Mouse (Mus musculus): ENCODE results near the gene Crot.
"Not testable (repeated sequence)": the region's sequence is repeated elsewhere in the genome, so short reads cannot be mapped to it uniquely, and the experiment has no call there.

Gene Crot

GRCm38 (mm10) chr5:8996686-8997512 lies at the start of gene Crot:
Gene Crot (minus strand): TSS chr5:8997324.
- DNase-seq, result peak; percentile 87 to 93

DNA sequence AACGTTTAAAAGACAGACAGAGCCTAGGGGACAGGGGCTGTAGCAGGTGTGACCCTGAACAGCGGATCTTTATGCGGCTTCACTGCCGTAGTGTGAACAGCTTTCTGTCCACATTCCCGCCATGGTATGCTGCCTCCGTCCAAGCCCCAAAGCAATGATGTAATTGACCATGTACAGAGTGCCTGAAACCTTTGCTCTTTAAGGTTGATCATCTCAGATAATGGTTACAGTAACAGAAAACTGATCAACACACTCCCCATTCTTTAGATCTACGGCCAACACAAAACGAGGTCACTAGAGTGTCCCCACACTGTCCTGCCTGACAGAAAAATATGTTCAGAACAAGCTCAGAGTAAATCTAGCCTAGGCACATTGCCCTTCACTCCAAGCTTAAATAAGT lies 48.8 kb upstream of the Crot start:
- DNase-seq, result no peak

- DNase-seq, result no peak
Measured at GRCm38 (mm10) chr5:9044821-9045220, 47.7 kb upstream of the Crot start.

DNA sequence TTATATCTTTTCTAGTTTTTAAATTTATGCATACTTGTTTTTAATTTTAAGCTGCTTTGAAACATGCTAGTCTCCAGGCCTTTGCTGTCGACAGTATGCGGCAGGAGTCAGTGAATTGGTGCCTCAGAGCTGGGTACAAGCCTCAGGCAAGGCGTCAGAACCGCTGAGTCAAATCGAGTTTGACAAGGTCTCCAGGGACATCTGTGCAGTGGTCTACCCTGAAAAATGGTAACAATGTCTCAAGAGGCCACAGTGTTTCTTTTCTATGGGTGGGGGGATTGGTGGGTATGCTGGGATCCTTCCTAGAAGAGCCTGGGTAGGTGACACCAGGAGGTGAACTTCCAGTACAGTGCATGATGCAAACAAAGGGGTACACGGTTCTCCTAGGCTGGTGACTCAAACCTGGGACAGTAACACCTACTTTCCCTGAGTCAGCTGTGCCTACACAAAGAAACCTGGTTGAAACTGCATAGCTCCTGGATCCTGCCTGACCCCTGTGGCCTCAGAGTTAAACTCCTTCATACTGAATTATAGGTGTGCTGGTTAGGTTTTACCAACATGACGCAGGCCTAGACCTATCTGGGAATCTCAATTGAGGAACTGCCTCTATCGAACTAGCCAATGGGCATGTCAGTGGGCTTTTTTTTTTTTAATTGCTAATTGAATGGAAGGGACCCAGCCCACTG lies 46.6 kb upstream of the Crot start:
- DNase-seq, result no peak

- no peak for DNase-seq
Measured at GRCm38 (mm10) chr5:9042721-9043416, 45.7 kb upstream of the Crot start.

- no peak for DNase-seq
Measured at GRCm38 (mm10) chr5:9040665-9041215, 43.6 kb upstream of the Crot start.

GRCm38 (mm10) chr5:9039978-9040377 lies 42.9 kb upstream of the Crot start:
- no peak for DNase-seq

DNA sequence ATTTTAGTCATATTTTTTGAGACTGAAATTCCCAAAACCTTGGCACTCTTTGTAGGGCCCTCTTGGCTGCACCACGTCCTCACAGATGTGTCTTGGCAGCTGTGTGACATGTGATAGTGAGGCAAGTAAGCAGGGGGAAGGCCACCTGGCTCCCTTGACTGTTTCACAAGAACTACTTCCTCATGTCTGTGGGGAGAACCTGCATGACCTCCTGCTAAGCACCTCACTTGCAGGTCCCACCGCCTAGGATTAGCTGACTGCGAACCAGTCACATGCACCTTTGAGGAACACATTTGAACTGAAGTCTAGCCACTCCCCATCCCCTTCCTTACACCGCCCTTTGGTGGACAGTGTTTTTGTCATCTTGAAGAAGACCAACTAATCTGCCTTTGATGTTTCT lies 40.2 kb upstream of the Crot start:
- peak in 1 of 2 experiments; percentile 21 for DNase-seq

GRCm38 (mm10) chr5:9035457-9035856 lies 38.3 kb upstream of the Crot start:
- no peak for DNase-seq

DNA sequence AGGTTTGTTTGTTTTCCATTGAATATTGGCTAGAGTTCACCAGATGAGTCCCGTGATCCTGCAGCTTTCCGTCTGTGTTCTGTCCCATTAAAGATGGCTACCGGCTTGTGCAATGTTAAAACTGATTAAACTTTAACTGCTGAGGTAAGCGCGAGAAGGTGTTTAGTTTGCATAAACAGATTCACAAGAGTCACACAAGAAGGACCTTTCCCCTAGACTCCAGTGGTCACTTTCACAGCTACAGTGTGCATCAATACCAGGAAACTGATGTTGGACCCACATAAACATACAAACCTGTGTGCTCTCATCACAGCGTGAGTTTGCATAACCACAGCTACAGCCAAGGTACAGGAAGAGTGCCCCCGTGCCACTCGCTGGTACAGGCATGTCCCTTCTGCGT lies 37.4 kb upstream of the Crot start:
- no peak for DNase-seq

DNA sequence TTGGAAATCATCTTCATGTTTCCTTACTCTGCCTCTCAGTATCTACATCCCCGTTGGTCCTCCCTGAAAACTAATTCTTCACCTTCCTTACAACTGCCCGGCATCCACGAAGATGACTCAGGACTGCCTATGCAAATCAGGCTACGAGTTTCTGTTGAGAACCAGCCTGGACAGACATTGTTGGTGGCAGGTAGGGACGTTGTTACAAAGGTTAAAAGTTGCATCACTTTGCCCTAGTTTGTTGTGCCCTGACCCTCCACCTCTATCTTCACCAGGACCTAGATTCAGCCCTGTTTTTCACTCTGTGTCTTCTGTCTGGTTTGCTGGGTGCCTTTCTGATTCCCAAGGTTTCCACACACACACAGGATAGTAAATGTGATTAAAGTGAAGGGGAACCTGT lies 36.7 kb upstream of the Crot start:
- no peak for DNase-seq

DNA sequence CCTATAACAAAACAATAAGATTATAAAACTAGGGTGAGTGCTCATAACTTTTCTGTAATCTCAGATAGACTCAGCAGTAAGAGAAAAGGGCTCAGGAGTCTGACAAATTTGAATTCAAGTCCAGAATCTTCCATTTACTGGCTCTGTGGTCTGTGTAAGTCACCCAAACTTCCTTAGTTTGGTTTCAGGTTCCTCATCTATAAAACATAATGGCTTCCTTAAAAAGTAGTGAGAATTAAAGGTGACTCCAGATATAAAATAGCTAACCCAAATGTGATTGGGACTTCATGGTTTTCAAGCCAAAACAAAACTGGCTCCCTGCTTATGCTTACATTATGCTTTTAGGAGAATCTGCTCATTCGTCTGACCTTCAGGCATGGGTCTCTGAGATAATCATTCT lies 35.5 kb upstream of the Crot start:
- no peak for DNase-seq

DNA sequence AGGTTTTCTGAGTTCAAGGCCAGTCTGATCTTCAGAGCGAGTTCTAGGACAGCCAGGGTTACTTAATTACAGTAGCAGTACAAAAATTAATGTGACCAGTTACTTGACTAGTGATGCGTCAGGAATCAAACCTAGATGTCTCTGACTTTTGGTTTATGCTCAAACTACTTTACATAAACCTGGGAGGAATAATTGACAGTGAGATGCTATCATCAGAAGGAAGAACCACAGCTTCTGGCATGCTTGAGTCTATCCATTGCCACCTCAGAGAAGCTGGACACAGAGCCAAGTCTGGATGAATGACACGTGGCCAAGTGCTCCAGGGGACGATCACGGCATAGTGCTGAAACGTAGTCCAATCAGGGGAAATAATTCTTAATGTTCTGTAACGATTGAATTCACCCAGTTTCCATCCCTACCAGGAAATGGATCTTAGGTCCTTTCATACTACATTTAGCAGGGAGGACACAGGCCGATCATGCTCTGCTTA lies 35.0 kb upstream of the Crot start:
- no peak for DNase-seq

GRCm38 (mm10) chr5:9028266-9028841 lies 31.2 kb upstream of the Crot start:
- DNase-seq, result no peak

DNA sequence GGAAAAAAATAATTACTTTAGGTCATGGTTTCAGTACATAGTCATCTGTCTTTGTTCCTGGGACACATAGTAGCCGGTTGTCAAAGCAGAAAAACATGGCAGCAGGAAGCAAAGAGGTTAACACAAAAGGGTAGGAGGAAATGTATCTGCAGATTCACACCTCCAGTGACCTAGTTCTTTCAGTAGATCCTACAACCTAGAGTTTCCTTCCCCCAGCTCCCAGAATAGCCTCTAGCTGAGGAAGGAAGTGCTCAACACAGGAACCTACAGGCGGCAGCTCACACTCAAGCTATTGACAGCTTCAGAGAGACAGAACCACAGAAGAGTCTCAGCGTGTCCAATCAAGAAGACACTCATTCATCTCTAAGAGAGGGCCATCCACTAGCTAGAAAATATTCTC lies 18.2 kb upstream of the Crot start:
- DNase-seq, result no peak

GRCm38 (mm10) chr5:9014774-9015173 lies 17.6 kb upstream of the Crot start:
- DNase-seq, result no peak

- DNase-seq, result no peak
Measured at GRCm38 (mm10) chr5:9011374-9011773, 14.2 kb upstream of the Crot start.

GRCm38 (mm10) chr5:9010166-9010565 lies 13.0 kb upstream of the Crot start:
- DNase-seq, result no peak

- not testable (repeated sequence) for DNase-seq
Measured at GRCm38 (mm10) chr5:9006585-9006984, 9.5 kb upstream of the Crot start.

GRCm38 (mm10) chr5:9000006-9000405 lies 2.9 kb upstream of the Crot start:
- not testable (repeated sequence) for DNase-seq

- DNase-seq, result no peak
Measured at GRCm38 (mm10) chr5:8999108-8999507, 2.0 kb upstream of the Crot start.

GRCm38 (mm10) chr5:8997513-8997895 lies 380 bp upstream of the Crot start:
- no peak for DNase-seq

Measured in spleen, adult 18-20 months (tissue).